Mouse (Mus musculus): Measurements from ENCODE around the gene Lrch3.
"Not testable (repeated sequence)": the region's sequence is repeated elsewhere in the genome, so short reads cannot be mapped to it uniquely, and the experiment has no call there.

The Lrch3 gene

GRCm38 (mm10) chr16:33056786-33057185 is 142.9 kb downstream of the Lrch3 start:
- no peak for DNase-seq

- no peak for DNase-seq
These were observed 144.1 kb downstream of the Lrch3 start for GRCm38 (mm10) chr16:33058033-33058432.

GRCm38 (mm10) chr16:33058656-33059055 is 144.8 kb downstream of the Lrch3 start:
- DNase-seq = not testable (repeated sequence)

DNA sequence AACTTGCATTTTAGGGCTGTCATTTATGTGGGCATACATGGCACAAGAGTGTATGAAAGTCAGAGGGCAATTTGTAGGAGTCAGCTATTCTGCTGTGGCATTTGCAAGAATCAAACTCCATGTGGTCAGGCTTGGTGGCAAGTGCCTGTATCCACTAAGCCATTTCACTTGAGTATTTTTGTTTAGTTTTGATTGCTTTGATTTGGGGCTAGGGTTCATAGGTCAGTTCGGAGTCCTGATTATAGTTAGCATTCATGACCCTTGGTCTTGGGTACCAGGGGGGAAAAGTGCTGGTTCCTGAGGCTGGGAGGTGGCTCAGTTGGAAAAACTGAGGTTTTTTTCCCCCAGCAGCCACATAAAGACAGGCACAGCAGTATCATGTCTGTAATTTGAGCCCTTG is 145.6 kb downstream of the Lrch3 start:
- DNase-seq = no peak

GRCm38 (mm10) chr16:33060926-33061325 is 147.0 kb downstream of the Lrch3 start:
- no peak for DNase-seq

DNA sequence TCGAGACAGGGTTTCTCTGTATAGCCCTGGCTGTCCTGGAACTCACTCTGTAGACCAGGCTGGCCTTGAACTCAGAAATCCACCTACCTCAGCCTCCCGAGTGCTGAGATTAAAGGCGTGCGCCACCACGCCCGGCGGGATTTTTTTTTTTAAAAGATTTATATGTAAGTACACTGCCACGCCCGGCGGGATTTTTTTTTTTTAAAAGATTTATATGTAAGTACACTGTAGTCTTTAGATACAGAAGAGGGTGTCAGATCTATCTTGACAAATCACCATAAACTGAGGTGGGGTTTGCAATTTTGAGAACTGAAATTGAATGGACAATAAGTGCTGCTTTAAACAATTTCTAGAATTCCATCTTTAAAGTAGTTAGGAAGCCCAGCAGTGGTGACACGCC is 147.5 kb downstream of the Lrch3 start:
- DNase-seq = peak; percentile 22

GRCm38 (mm10) chr16:33062024-33062681 is 148.3 kb downstream of the Lrch3 start, which contains the start of gene Lmln:
Gene Lmln (plus strand): TSS chr16:33062521.
- DNase-seq = peak; percentile 97

DNA sequence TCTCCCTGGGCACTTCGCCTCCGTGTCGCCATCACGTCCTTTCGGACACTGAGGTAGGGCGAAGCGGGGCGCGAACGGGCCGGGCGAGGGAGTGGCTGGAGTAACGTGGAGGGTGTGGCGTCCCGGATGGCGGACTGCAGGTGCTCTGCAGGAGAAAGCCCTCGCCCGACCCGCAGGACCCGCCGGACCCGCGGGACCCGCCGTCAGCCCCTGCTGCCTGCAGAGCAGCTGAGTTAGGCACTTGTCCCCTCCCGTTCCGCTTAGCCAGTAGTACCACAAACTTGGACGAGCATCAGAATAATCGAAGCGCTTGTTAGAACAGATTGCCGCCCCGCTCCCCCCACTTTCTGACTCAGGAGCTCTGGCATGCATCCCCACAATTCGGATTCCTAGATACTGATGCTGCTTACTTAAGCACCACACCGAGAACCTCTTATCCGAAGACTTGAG is 148.8 kb downstream of the Lrch3 start:
- peak; percentile 57 for DNase-seq

GRCm38 (mm10) chr16:33063267-33063666 is 149.4 kb downstream of the Lrch3 start:
- no peak for DNase-seq

DNA sequence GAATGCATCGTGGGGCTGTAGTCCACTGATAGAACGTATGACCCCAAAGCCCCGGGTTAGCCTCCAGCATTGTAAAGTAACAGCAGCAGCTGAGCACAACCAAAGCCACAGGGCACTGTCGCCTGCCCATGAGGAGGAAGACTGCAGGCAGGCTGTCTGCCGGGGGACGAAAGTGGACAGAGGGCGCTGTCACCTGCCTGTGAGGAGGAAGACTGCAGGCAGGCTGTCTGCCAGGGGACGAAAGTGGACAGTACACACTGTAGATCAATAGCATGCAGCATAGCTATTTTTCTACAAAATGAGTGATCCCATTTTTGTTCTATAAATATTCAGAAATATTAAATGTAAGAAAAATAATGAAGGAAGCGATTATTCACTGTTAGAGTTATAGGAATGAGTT is 150.7 kb downstream of the Lrch3 start:
- no peak for DNase-seq
